Mouse (Mus musculus): ENCODE measurements around the gene Mef2b.

Mef2b gene

GRCm38 (mm10) chr8:70134931-70135330, 4.6 kb upstream of the Mef2b start:
- DNase-seq: no peak

GRCm38 (mm10) chr8:70136591-70136990, 2.9 kb upstream of the Mef2b start:
- no peak for DNase-seq

- no peak for DNase-seq
Measured at GRCm38 (mm10) chr8:70137890-70138289, 1.6 kb upstream of the Mef2b start.

GRCm38 (mm10) chr8:70139981-70140380, 470 bp downstream of the Mef2b start:
- no peak for DNase-seq

GRCm38 (mm10) chr8:70147678-70148607, 8.4 kb downstream of the Mef2b start:
- no peak for DNase-seq

GRCm38 (mm10) chr8:70150158-70150557, 10.6 kb downstream of the Mef2b start:
- no peak for DNase-seq

- peak; percentile 56 to 68 for DNase-seq
Measured at GRCm38 (mm10) chr8:70152537-70153257, 13.2 kb downstream of the Mef2b start.

- no peak for DNase-seq
Measured at GRCm38 (mm10) chr8:70157240-70157800, 17.8 kb downstream of the Mef2b start.

GRCm38 (mm10) chr8:70158069-70158853, 18.8 kb downstream of the Mef2b start:
- peak; percentile 66 to 84 for DNase-seq

- no peak for DNase-seq
Measured at GRCm38 (mm10) chr8:70159211-70159610, 19.7 kb downstream of the Mef2b start.

GRCm38 (mm10) chr8:70160015-70160414, 20.5 kb downstream of the Mef2b start:
- DNase-seq: peak; percentile 64 to 67

GRCm38 (mm10) chr8:70163316-70163715, 23.8 kb downstream of the Mef2b start:
- no peak for DNase-seq

GRCm38 (mm10) chr8:70166504-70167110, 27.1 kb downstream of the Mef2b start:
- DNase-seq: peak; percentile 54 to 80

GRCm38 (mm10) chr8:70170116-70170515, 30.6 kb downstream of the Mef2b start:
- DNase-seq: no peak

GRCm38 (mm10) chr8:70170748-70171147, 31.2 kb downstream of the Mef2b start:
- no peak for DNase-seq

- DNase-seq: no peak
Measured at GRCm38 (mm10) chr8:70171240-70171639, 31.7 kb downstream of the Mef2b start.

- DNase-seq: peak; percentile 78 to 80
Measured at GRCm38 (mm10) chr8:70172043-70172681, 32.7 kb downstream of the Mef2b start, which contains the start of gene Tmem161a. TSS of gene Tmem161a (plus strand) at chr8:70172356.

- no peak for DNase-seq
Measured at GRCm38 (mm10) chr8:70173320-70173719, 33.8 kb downstream of the Mef2b start.

GRCm38 (mm10) chr8:70174079-70174478, 34.6 kb downstream of the Mef2b start:
- no peak for DNase-seq

- no peak for DNase-seq
Measured at GRCm38 (mm10) chr8:70178231-70178630, 38.7 kb downstream of the Mef2b start.

GRCm38 (mm10) chr8:70179082-70179481, 39.6 kb downstream of the Mef2b start:
- DNase-seq: no peak
